Mouse (Mus musculus) ES-E14 (cell line): ENCODE data around the gene Gm44965. TPM values are rescaled to one million over a fixed set of nuclear protein-coding genes. Genes with fewer than 3 reads are reported as not detected.
A peak's percentile ranks its signal among the peaks of the same experiment; 100 is the strongest.

Source experiments
- DNase-seq: peaks from one replicate; pipeline ENCODE4 v3.0.0-alpha.2; 2013; ENCODE audit warnings: low read depth, low spot score
- H3K27ac ChIP-seq: 2 replicates; pipeline ENCODE4 v1.5.1; 2012; ENCODE audit warnings: low read depth, mild to moderate bottlenecking, low read length, moderate library complexity, mixed read lengths; ENCODE audit not compliant: poor library complexity, insufficient read depth, severe bottlenecking
- H3K36me3 ChIP-seq: 2 replicates; pipeline ENCODE4 v1.6.1; 2012; ENCODE audit warnings: mild to moderate bottlenecking, low read length, moderate library complexity, mixed read lengths; ENCODE audit not compliant: control insufficient read depth, poor library complexity, insufficient read depth, severe bottlenecking
- H3K4me1 ChIP-seq, 2 experiments: fragments of 150-350 bp in 1 of 2; sonication (generic) in 1 of 2; 2 replicates each; pipeline ENCODE4 v1.6.1; 2012; ENCODE audit warnings: low read length in 2 of 2, mild to moderate bottlenecking in 1 of 2, mixed read lengths in 1 of 2; ENCODE audit not compliant: control insufficient read depth in 2 of 2, insufficient read depth in 2 of 2, poor library complexity in 1 of 2
- H3K4me3 ChIP-seq, 2 experiments: fragments of 150-350 bp in 1 of 2; sonication (generic) in 1 of 2; 2 replicates each; pipeline ENCODE4 v1.5.1; 2012; ENCODE audit warnings: low read length in 2 of 2, low read depth in 1 of 2, mild to moderate bottlenecking in 1 of 2, mixed read lengths in 1 of 2; ENCODE audit not compliant: insufficient read depth in 1 of 2, poor library complexity in 1 of 2, severe bottlenecking in 1 of 2
- H3K9ac ChIP-seq: 2 replicates; pipeline ENCODE4 v1.6.1; 2012; ENCODE audit warnings: low read depth, mild to moderate bottlenecking, low read length, mixed read lengths; ENCODE audit not compliant: poor library complexity, insufficient read depth, severe bottlenecking
- H3K9me3 ChIP-seq: fragments of 150-350 bp; sonication (generic); 2 replicates; pipeline ENCODE4 v1.6.1; 2012; ENCODE audit warnings: low read depth, mild to moderate bottlenecking, low read length; ENCODE audit not compliant: control insufficient read depth, insufficient read depth
- CHD2 ChIP-seq: IDR thresholded peaks from 2 replicates; pipeline ENCODE4 v1.6.1; 2014; ENCODE audit warnings: mild to moderate bottlenecking, low read depth, low read length, inconsistent platforms
- HCFC1 ChIP-seq: IDR thresholded peaks from 2 replicates; pipeline ENCODE4 v1.6.1; 2012; ENCODE audit warnings: low read length, inconsistent platforms, borderline replicate concordance; ENCODE audit not compliant: insufficient read depth
- MAFK ChIP-seq: IDR thresholded peaks from 2 replicates; pipeline ENCODE4 v1.6.1; 2014; ENCODE audit warnings: mild to moderate bottlenecking, low read depth, low read length, inconsistent platforms; ENCODE audit not compliant: insufficient read depth
- ZC3H11A ChIP-seq: IDR thresholded peaks from 2 replicates; pipeline ENCODE4 v1.6.1; 2012; ENCODE audit warnings: low read depth, mild to moderate bottlenecking, inconsistent platforms, low read length, borderline replicate concordance
- ZNF384 ChIP-seq: IDR thresholded peaks from 2 replicates; pipeline ENCODE4 v1.6.1; 2012; ENCODE audit warnings: low read depth, low read length, inconsistent platforms
- in situ Hi-C, 2 experiments: fragments of 600-800 bp; cut with MboI; formaldehyde crosslinking; loops; one replicate each; pipeline ENCODE4 v1.15.1; 2025; ENCODE audit warnings: low sequenced_read_pairs in 2 of 2, inconsistent platforms in 1 of 2; ENCODE audit not compliant: unreplicated experiment in 2 of 2
- total RNA-seq: library from RNA; depleted of rRNA; stranded (reverse); fragments of 300-350 nt; gene quantifications from 2 replicates; pipeline ENCODE4 v1.2.3, GENCODE M21; 2012

The Gm44965 gene
- total RNA-seq, 1 experiment: not detected

GRCm38 (mm10) chr6:48594043-48594738, 450 bp downstream of the Gm44965 start:
- Histone ChIP-seq H3K4me1 (peaks cover 0 to 7% of the 10 kb centered on the region in 2 experiments; a peak in 2 of 4 replicates), H3K9me3 (no peaks in the 10 kb centered on the region), H3K36me3 (peaks cover 14% of the 10 kb centered on the region; the same call in 1 of the 2 replicates), H3K27ac (no peak overlapping the region), H3K4me3 (peak overlapping the region; percentile 73 to 90), H3K9ac (peak overlapping the region; percentile 91)
- TF ChIP-seq ZC3H11A (no peak), HCFC1 (no peak), CHD2 (no peak), ZNF384 (no peak), MAFK (no peak)
- in situ Hi-C loops: no loop called here
- no peak for DNase-seq

- Histone ChIP-seq H3K4me1 (peaks cover 0 to 7% of the 10 kb centered on the region in 2 experiments; a peak in 2 of 4 replicates), H3K9me3 (no peaks in the 10 kb centered on the region), H3K27ac (no peak overlapping the region), H3K36me3 (peaks cover 14% of the 10 kb centered on the region; the same call in 1 of the 2 replicates), H3K4me3 (0 out of 4 replicates have a peak overlapping the region, but pooled peaks of 1 of the 2 experiments have one; percentile 90), H3K9ac (no peak overlapping the region)
- no peak for DNase-seq
- in situ Hi-C loops: no loop called here
- TF ChIP-seq HCFC1 (no peak), MAFK (no peak), ZNF384 (no peak), ZC3H11A (no peak), CHD2 (no peak)
Measured at GRCm38 (mm10) chr6:48595278-48595677, 1.5 kb downstream of the Gm44965 start.

GRCm38 (mm10) chr6:48596545-48597232, 2.9 kb downstream of the Gm44965 start:
- in situ Hi-C loops: no loop called here
- Histone ChIP-seq H3K4me3 (peak overlapping the region; percentile 54 to 64), H3K36me3 (peaks cover 14% of the 10 kb centered on the region; the same call in 1 of the 2 replicates), H3K4me1 (peaks cover 0 to 7% of the 10 kb centered on the region in 2 experiments; a peak in 2 of 4 replicates), H3K9me3 (no peaks in the 10 kb centered on the region), H3K9ac (peak overlapping the region; percentile 37; the same call in 1 of the 2 replicates), H3K27ac (no peak overlapping the region)
- TF ChIP-seq ZC3H11A: no peak
- TF ChIP-seq MAFK: no peak
- TF ChIP-seq CHD2: no peak
- no peak for DNase-seq

- Histone ChIP-seq H3K36me3 (peaks cover 14% of the 10 kb centered on the region; the same call in 1 of the 2 replicates), H3K9ac (peak overlapping the region; percentile 37), H3K4me3 (peak overlapping the region; percentile 54 to 64), H3K4me1 (peaks cover 0 to 7% of the 10 kb centered on the region in 2 experiments; a peak in 2 of 4 replicates), H3K27ac (no peak overlapping the region), H3K9me3 (no peaks in the 10 kb centered on the region)
- TF ChIP-seq ZC3H11A: no peak
- TF ChIP-seq ZNF384: no peak
- no peak for TF ChIP-seq HCFC1
- TF ChIP-seq CHD2: no peak
- no peak for TF ChIP-seq MAFK
- DNase-seq: no peak
- in situ Hi-C loops: no loop called here
Measured at GRCm38 (mm10) chr6:48597233-48597625, 3.5 kb downstream of the Gm44965 start.
